Mouse (Mus musculus): ENCODE measurements around the gene Tmem44.
A peak's percentile ranks its signal among the peaks of the same experiment; 100 is the strongest.

The Tmem44 gene

DNA sequence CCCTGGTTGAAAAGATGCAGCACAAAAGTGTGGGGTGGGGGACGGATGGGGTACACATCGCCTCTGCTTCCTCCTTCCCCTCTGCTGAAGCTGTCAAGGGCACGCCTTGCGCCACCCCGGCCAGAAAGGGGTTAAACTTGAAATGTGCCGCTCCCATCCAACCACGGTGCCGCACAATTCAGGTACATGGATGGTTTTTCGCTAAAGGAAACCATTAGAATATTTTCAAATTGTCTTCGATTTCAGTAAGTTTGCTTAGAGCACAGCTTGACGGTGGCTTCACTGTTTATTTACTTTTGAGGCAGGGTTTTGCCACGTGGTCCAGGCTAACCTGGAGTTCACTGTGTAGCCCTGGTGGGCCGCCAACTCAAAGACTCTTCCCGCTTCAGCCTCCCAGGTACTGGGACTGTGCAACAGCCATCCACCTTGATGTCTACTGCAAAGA lies at the start of gene Tmem44:
TSS of gene Tmem44 (minus strand) at position 95 of the 445 bp plus-strand sequence.
- DNase-seq, result no peak

DNA sequence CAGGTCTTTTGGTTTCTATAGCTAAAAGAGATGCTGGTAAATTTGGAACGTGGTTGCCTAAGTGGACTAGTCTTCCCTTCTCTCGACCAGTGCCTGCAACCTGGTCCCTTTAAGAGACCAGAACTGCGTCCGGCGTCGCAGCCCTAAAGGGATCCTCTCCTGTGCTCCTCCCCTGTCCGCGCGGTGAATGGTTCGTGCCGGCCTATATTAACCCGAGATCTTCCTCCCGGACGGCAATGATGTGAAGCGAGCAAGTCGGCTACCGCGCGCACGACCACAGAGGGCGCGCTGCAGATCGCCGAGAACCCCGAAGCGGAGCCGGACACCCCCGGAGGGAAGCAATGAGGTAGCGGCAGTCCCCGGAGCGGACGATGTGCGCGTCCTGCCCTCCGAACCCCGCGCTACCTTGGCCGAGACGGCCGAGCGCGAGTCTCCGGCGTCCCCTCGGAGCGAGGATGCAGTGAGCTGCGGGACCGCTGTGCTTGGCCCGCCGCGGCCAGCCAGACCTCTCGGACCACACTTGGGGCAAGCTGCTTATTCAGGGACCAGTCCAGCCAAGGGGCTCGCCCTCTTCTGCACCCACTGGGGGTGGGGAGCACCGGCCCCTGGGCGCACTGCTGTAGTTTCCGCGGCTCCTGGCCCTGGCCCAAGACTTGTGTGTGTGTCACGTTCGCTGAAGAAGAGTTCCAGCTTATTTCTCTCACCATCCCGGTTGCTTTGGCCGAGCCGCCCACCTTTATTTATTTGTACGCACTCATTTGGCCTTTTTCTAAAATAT lies 49.0 kb upstream of the Tmem44 start, which contains the start of gene Fam43a:
TSS of gene Fam43a (plus strand) at position 233 of the 778 bp plus-strand sequence.
- DNase-seq, result peak; percentile 80

- DNase-seq, result peak; percentile 91
Observed at GRCm38 (mm10) chr16:30596959-30597681, 46.5 kb upstream of the Tmem44 start.

GRCm38 (mm10) chr16:30595835-30596557 lies 45.4 kb upstream of the Tmem44 start:
- no peak for DNase-seq

DNA sequence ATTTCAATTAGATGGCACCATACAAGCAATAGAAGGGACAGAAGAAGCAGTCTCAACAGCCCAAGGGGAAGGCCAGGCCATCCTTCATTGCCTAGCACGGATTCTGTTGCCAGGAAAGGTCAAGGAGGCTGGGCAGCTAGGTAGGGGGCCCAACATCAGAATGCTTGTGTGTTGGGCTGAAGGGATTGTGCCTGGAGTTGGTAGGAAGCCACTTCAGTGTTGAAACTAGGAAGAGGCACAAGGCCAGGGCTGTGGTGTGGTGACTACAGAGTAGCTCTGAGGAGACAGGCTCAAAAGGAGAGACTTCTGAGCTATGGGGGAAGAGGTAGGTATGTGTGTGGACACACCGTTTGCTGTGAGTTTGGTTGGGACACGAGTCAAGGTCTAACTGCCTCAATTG lies 44.7 kb upstream of the Tmem44 start:
- no peak for DNase-seq

- peak; percentile 58 for DNase-seq
Observed at GRCm38 (mm10) chr16:30591990-30592389, 41.3 kb upstream of the Tmem44 start.

DNA sequence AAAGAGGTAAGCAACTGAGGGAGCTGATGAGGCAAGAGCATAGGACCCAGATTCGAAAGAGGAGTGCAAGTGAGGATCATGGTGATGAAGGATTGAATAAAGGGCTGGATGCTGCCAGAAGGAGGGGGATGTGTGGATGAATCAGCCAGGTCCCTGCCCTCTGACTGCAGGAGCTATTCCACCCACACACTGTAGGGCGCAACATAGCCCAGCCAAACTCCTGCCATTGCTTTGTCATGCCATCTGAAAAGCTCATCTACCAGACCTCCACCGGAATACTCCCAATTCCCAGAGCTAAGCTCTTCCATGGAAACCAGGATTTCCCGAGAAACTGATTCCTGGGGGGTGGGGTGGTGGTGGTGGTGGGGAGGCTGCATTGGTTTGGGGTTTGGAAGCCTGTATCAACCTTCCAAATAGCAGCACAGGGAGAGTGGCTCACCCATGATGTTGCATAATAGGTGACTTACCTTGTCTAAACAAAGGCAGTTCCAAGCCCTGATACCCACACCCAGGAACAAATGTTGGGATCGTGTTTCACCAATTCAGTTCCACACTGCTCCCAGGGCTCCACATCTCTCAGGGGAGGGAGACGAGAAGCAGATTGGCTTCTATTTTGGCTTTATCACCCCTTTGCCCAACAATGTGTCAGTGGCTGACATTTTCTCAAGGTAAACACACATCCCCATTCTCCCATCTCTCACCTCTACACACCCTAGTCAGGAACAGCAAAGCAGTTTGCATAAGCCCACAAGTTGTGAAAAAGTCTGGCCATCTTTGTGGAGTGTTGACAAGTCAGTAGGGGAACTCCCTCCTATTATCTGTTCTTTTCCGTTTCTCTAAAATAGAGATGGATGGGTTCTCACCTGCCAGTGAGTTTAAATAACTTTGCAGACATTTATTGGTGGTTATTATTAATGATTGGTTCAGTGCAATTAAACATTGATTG lies 39.9 kb upstream of the Tmem44 start:
- no peak for DNase-seq

GRCm38 (mm10) chr16:30587494-30588327 lies 37.1 kb upstream of the Tmem44 start, which contains the start of gene Lsg1:
Lsg1 (minus strand) TSS chr16:30587592.
- DNase-seq, result peak; percentile 87

- DNase-seq, result no peak
Observed at GRCm38 (mm10) chr16:30586935-30587493, 36.4 kb upstream of the Tmem44 start.

- DNase-seq, result no peak
Observed at GRCm38 (mm10) chr16:30580765-30581164, 30.1 kb upstream of the Tmem44 start.

DNA sequence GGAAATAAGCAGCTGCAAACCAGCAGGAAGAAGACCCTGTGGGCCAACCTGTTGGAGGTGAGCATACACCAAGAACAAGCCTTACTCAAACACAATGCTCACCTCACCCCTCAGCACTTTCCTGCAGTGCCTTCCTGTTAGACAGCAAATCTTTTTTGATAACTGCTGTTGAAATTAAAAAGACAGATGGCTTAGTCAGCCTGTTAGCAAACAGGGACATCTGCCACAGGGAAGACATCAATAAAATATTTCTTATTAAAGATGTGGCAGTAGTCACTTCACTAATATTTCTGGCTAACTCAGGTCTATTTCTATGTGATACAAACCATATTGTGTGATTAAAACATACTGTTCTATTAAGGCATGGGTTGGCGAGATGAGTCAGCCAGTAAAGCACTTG lies 25.8 kb upstream of the Tmem44 start:
- no peak for DNase-seq

DNA sequence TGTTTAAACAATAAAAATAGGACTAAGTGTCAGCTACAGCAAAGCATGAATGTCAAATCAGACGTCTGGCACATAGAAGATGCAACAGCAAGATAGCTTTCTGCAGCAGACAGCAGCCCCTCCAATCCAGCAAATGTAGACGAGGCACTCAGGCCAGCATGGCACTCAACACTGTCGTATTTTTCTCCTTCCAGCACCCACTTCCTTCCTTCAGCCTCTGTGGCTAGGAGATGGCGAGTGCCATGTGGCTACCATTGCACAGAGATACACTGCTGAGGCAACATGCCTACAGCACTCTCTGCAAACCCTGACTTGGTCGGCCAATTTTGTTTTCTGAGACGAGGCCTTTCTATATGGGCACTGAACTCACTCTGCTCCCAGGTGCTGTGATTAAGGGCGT lies 25.2 kb upstream of the Tmem44 start:
- no peak for DNase-seq

GRCm38 (mm10) chr16:30572239-30572638 lies 21.6 kb upstream of the Tmem44 start:
- DNase-seq, result no peak

DNA sequence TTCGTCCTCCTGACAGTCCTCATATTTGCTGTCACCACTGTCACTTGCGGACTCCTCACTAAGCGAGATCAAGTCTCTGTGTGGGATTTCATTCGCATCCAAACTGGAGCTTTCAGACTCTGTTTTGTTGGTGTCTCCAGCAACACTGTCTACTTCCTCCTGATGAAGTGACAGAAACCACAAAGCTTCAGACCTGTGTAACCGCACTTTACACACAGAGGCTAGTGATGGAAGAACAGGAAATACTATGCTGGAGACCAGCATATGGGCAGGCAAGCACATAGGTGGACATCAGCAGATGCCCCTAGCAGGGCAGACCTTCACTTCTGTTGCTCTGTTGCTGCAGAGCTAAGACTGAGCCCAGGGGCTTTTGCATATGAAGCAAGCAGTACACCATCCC lies 20.7 kb upstream of the Tmem44 start:
- no peak for DNase-seq

DNA sequence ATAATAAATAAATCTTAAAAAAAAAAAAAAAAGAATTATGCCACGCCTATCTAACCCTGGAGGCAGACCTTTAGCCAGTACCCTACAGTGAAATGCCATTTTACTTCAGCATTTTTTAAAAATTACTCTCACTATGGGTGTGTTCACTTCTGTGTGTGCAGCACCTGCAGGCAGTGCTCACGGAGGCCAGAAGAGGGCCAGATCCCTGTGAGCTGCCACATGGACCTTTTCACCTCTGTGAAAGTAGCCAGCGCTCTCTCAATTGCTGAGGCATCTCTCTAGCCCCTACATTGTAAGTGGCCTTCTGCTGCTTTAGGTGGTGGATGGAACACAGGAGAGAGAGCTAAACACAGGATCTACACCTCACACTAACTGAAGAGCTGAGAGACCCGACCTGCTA lies 19.5 kb upstream of the Tmem44 start:
- no peak for DNase-seq

GRCm38 (mm10) chr16:30565631-30566030 lies 15.0 kb upstream of the Tmem44 start:
- DNase-seq, result no peak

DNA sequence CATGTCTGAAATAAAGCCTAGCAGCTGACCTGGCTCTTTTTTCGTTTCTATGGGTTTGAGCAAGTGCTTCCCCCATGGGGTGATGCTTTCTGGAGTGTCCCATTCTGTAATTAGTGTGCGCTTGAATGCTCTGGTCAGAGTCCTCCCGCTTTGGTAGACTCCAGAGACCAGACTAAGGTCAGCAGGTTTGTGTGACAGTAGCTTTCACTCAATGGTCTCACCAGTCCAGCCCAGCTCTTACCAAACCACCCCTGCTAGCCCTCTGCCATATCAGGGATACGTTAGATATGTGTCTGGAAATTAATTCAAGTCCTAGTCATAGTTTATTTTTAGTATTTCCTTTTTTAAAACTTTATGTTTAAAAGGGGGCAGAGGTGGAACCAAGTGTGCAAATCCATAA lies 10.0 kb upstream of the Tmem44 start:
- DNase-seq, result no peak

DNA sequence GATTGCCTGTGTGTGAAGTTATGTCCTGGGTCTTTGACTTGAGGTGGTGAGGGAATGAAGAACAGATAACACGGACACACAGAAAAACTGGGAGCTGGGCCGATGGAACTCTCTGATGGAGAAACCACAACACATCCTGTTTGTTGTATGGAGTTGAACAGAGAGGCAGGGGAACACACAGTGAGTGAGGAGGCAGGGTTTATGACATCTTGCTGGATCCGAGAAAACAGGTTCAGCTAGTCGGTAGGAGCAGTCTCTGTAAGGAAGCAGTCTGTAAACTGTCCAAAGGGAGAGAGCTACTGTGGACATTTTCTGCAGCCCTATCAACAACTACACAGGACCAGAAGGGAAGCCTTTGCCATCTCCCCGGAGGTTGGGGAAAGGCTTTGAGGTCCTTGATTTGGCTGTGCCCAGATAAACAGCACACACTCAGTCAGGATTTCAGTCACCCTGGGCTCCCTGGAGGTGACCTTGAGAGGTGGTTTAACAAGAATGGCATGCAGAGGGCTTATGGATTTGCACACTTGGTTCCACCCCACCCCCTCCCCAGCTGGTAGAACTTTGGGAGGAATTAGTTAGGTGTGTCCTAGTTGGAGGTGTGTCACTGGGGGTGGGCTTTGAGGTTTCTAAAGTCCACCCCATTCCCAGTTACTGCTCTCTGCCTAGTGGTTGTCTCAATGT lies 8.8 kb upstream of the Tmem44 start:
- DNase-seq, result no peak

DNA sequence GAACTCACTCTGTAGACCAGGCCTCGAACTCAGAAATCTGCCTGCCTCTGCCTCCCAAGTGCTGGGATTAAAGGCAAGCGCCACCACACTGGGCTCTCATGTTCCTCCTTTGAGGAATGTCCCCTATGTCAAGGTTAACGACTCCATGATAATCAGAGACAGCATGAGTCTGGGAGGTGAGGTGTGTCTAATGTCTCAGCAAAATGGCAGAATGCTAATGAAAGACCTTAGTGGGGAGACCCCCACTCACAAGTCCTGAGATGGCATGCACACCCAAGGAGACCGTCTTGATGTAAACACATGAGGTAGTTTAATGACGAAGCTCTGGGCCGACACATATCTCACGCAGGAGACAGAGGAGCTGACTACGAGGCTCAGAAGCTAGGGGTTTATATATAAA lies 3.5 kb upstream of the Tmem44 start:
- DNase-seq, result no peak

GRCm38 (mm10) chr16:30552621-30553338 lies 2.1 kb upstream of the Tmem44 start:
- DNase-seq, result no peak

Data from thymus, postnatal 4 days (tissue).